Mouse (Mus musculus) cortical plate, adult 2 months (tissue): ENCODE results near the gene Slc16a3. TPM values are rescaled to one million over a fixed set of nuclear protein-coding genes. Genes with fewer than 3 reads are reported as not detected.

Experiments
- H3K27ac ChIP-seq: fragments of 200-500 bp; 2 replicates; pipeline ENCODE4 v1.5.1; 2012; ENCODE audit warnings: low read length, control low read depth, inconsistent platforms; ENCODE audit not compliant: insufficient read depth
- H3K4me1 ChIP-seq: fragments of 200-500 bp; 2 replicates; pipeline ENCODE4 v1.6.1; 2011; ENCODE audit warnings: low read length; ENCODE audit not compliant: control insufficient read depth, insufficient read depth
- H3K4me3 ChIP-seq: fragments of 200-500 bp; 2 replicates; pipeline ENCODE4 v1.5.1; 2011; ENCODE audit warnings: mild to moderate bottlenecking, low read length, control low read depth; ENCODE audit not compliant: insufficient read depth
- CTCF ChIP-seq: fragments of 200-500 bp; IDR thresholded peaks from 2 replicates; pipeline ENCODE4 v1.5.1; 2011; ENCODE audit warnings: mild to moderate bottlenecking, control low read depth, low read length; ENCODE audit not compliant: insufficient read depth; ENCODE audit errors: extremely low read depth
- POLR2A ChIP-seq: fragments of 200-500 bp; IDR thresholded peaks from 2 replicates; pipeline ENCODE4 v1.6.1; 2011; ENCODE audit warnings: mild to moderate bottlenecking, low read length, control low read depth; ENCODE audit not compliant: insufficient read depth; ENCODE audit errors: extremely low read depth
- polyA plus RNA-seq: library from polyadenylated mRNA; depleted of rRNA; stranded (reverse); fragments of >200 nt; gene quantifications from 2 replicates; pipeline ENCODE4 v1.2.3, GENCODE M21; 2012

Slc16a3 gene
- polyA plus RNA-seq, 1 experiment: 7.1 TPM

- Histone ChIP-seq H3K4me3 (no peak overlapping the region), H3K27ac (no peak overlapping the region), H3K4me1 (0 out of 2 replicates have a peak, but pooled peaks cover 2% of the 10 kb centered on the region)
- TF ChIP-seq CTCF: no peak
- no peak for TF ChIP-seq POLR2A
Observed at GRCm38 (mm10) chr11:120969742-120970141, 21.5 kb downstream of the Slc16a3 start.

- Histone ChIP-seq H3K4me1 (no peaks in the 10 kb centered on the region; the same call in 1 of the 2 replicates), H3K27ac (no peak overlapping the region), H3K4me3 (no peak overlapping the region)
- no peak for TF ChIP-seq POLR2A
- no peak for TF ChIP-seq CTCF
Observed at GRCm38 (mm10) chr11:120971237-120971636, 23.0 kb downstream of the Slc16a3 start.

GRCm38 (mm10) chr11:120973318-120973717 lies 25.0 kb downstream of the Slc16a3 start:
- Histone ChIP-seq H3K27ac (no peak overlapping the region), H3K4me3 (no peak overlapping the region), H3K4me1 (no peaks in the 10 kb centered on the region; the same call in 1 of the 2 replicates)
- TF ChIP-seq CTCF (no peak), POLR2A (no peak)

- Histone ChIP-seq H3K4me3 (no peak overlapping the region), H3K4me1 (peaks cover 3% of the 10 kb centered on the region), H3K27ac (no peak overlapping the region)
- TF ChIP-seq CTCF (no peak), POLR2A (no peak)
Observed at GRCm38 (mm10) chr11:120979711-120980426, 31.6 kb downstream of the Slc16a3 start.

GRCm38 (mm10) chr11:120980427-120981035 lies 32.3 kb downstream of the Slc16a3 start:
- Histone ChIP-seq H3K4me1 (peaks cover 4% of the 10 kb centered on the region), H3K27ac (no peak overlapping the region), H3K4me3 (no peak overlapping the region)
- no peak for TF ChIP-seq CTCF
- TF ChIP-seq POLR2A: no peak

GRCm38 (mm10) chr11:120981661-120982060 lies 33.4 kb downstream of the Slc16a3 start:
- TF ChIP-seq CTCF (no peak), POLR2A (no peak)
- H3K27ac ChIP-seq: no peak overlapping the region
- H3K4me3 ChIP-seq: no peak overlapping the region
- H3K4me1 ChIP-seq: peaks cover 5% of the 10 kb centered on the region

GRCm38 (mm10) chr11:120982459-120982858 lies 34.2 kb downstream of the Slc16a3 start:
- TF ChIP-seq CTCF (no peak), POLR2A (no peak)
- Histone ChIP-seq H3K4me1 (peaks cover 5% of the 10 kb centered on the region), H3K4me3 (no peak overlapping the region), H3K27ac (no peak overlapping the region)

- no peak for TF ChIP-seq POLR2A
- TF ChIP-seq CTCF: no peak
Observed at GRCm38 (mm10) chr11:120984448-120985330, 36.4 kb downstream of the Slc16a3 start.

GRCm38 (mm10) chr11:120987608-120988007 lies 39.3 kb downstream of the Slc16a3 start:
- Histone ChIP-seq H3K4me1 (peaks cover 17% of the 10 kb centered on the region), H3K4me3 (no peak overlapping the region), H3K27ac (no peak overlapping the region)
- TF ChIP-seq POLR2A: no peak

More at GRCm38 (mm10) chr11:120984448-120985330, 36.4 kb downstream of the Slc16a3 start:
- H3K4me1 ChIP-seq: peaks cover 14% of the 10 kb centered on the region
- H3K27ac ChIP-seq: no peak overlapping the region
- H3K4me3 ChIP-seq: no peak overlapping the region
